32 mouse cellular contexts compared by ENCODE assay signal in genomic region chr8:114839998-114840397, GRCm38 (mm10).
DNase-seq lines count a peak whose midpoint lies in the region; ATAC-seq and TF ChIP-seq lines count a peak whose summit lies in the region.
"Had no signal": no experiment of that assay in that cellular context is flagged by ENCODE, and none has a peak within 500 bp of the region (broad histone marks: within the 10 kb centered on the region; RNA-seq: fewer than 3 reads in every experiment).

No protein-coding gene starts in this region.

- ATAC-seq in heart, postnatal 0 days (ENCODE audit: insufficient read depth, low read depth): peak; percentile 49; the same call in 1 of the 2 replicates
- peak; percentile 30 for ATAC-seq in granulocyte monocyte progenitor cell, adult 5-6 weeks (replicated peaks; ENCODE audit: poor library complexity, severe bottlenecking)
- ATAC-seq in forebrain, postnatal 0 days: no peak
- no peak for ATAC-seq in forebrain, embryonic 16.5 days
- ATAC-seq: hindbrain, embryonic 16.5 days; intestine, embryonic 16.5 days; midbrain, embryonic 13.5 days; Patski had no signal

- no peaks in the 10 kb centered on the region for H3K9me3 ChIP-seq in heart, postnatal 0 days (replicated peaks; ENCODE audit: control insufficient read depth, low read length)
- H3K9me3 ChIP-seq in forebrain, postnatal 0 days (ENCODE audit: low read length): no peaks in the 10 kb centered on the region
- no peaks in the 10 kb centered on the region for H3K9me3 ChIP-seq in forebrain, embryonic 16.5 days (ENCODE audit: control insufficient read depth, low read length)
- H3K9me3 ChIP-seq: heart, embryonic 10.5 days; heart, embryonic 15.5 days; hindbrain, embryonic 10.5 days; limb, embryonic 10.5 days; limb, embryonic 15.5 days; liver, embryonic 15.5 days; midbrain, embryonic 13.5 days had no signal

- 0 out of 2 replicates have a peak, but pooled peaks cover 6% of the 10 kb centered on the region for H3K4me1 ChIP-seq in heart, postnatal 0 days (ENCODE audit: control insufficient read depth, insufficient read depth)
- no peaks in the 10 kb centered on the region for H3K4me1 ChIP-seq in forebrain, postnatal 0 days (ENCODE audit: insufficient read depth)
- H3K4me1 ChIP-seq in forebrain, embryonic 16.5 days (replicated peaks; ENCODE audit: control insufficient read depth, insufficient read depth, low read length): peaks cover 3% of the 10 kb centered on the region; the same call in 1 of the 2 replicates
- H3K4me1 ChIP-seq: heart, embryonic 15.5 days; limb, embryonic 10.5 days; limb, embryonic 15.5 days; liver, embryonic 15.5 days had no signal

- no peaks in the 10 kb centered on the region for H3K36me3 ChIP-seq in heart, postnatal 0 days (replicated peaks; ENCODE audit: control insufficient read depth, insufficient read depth, low read length)
- no peaks in the 10 kb centered on the region for H3K36me3 ChIP-seq in forebrain, postnatal 0 days (ENCODE audit: insufficient read depth)
- no peaks in the 10 kb centered on the region for H3K36me3 ChIP-seq in forebrain, embryonic 16.5 days (ENCODE audit: control insufficient read depth, insufficient read depth)
- H3K36me3 ChIP-seq: heart, embryonic 10.5 days; heart, embryonic 15.5 days; hindbrain, embryonic 10.5 days; limb, embryonic 10.5 days; limb, embryonic 15.5 days; liver, embryonic 15.5 days; midbrain, embryonic 13.5 days had no signal

- TF ChIP-seq EP300 in heart, postnatal 0 days (IDR thresholded peaks at IDR 0.05; ENCODE audit: low read depth): no peak

- H3K4me3 ChIP-seq in heart, postnatal 0 days (ENCODE audit: low read depth, low read length): no peak overlapping the region
- H3K4me3 ChIP-seq in forebrain, postnatal 0 days (ENCODE audit: low read depth, low read length): no peak overlapping the region
- H3K4me3 ChIP-seq in forebrain, embryonic 16.5 days (replicated peaks; ENCODE audit: low read length): no peak overlapping the region
- H3K4me3 ChIP-seq: erythroblast, embryonic 14.5 days; heart, embryonic 10.5 days; heart, embryonic 15.5 days; hindbrain, embryonic 10.5 days; limb, embryonic 10.5 days; limb, embryonic 15.5 days; liver, embryonic 15.5 days; midbrain, embryonic 13.5 days had no signal

- 75% methylated on average over 10 of the region's 10 CpGs for WGBS in heart, postnatal 0 days
- WGBS in forebrain, postnatal 0 days: 92% methylated on average over 10 of the region's 10 CpGs
- WGBS in forebrain, embryonic 16.5 days: 94% methylated on average over 10 of the region's 10 CpGs

- no peak for DNase-seq in heart, postnatal 0 days (ENCODE audit: low spot score)
- no peak for DNase-seq in heart, postnatal 36 days
- peak; percentile 37 to 61 for DNase-seq in thymus, adult 18-20 months
- peak; percentile 60 for DNase-seq in thymus, postnatal 25 days
- DNase-seq in forebrain, postnatal 0 days: no peak
- no peak for DNase-seq in urinary bladder, postnatal 4 days (ENCODE audit: low spot score in 2 of 2)
- DNase-seq: adrenal gland, postnatal 25 days; cerebellum, adult 11-12 months; cerebellum, adult 9-11 months; gastrocnemius, postnatal 10 days; heart, adult 11 months; kidney, adult 9 months; kidney, postnatal 10 days; layer of hippocampus, adult 9-11 months; lung, embryonic 14.5 days; lung, postnatal 14 days; retina, postnatal 1 day; right cerebral cortex, postnatal 25 days had no signal

- H3K9ac ChIP-seq in heart, postnatal 0 days (replicated peaks; ENCODE audit: low read depth, low read length): no peak overlapping the region
- H3K9ac ChIP-seq in forebrain, postnatal 0 days: no peak overlapping the region
- no peak overlapping the region for H3K9ac ChIP-seq in forebrain, embryonic 16.5 days (replicated peaks; ENCODE audit: low read depth, low read length)
- H3K9ac ChIP-seq: heart, embryonic 15.5 days; limb, embryonic 15.5 days; liver, embryonic 15.5 days; lung, embryonic 14.5 days; midbrain, embryonic 13.5 days had no signal

- no peak overlapping the region for H3K27ac ChIP-seq in heart, postnatal 0 days (ENCODE audit: low read depth)
- H3K27ac ChIP-seq in forebrain, postnatal 0 days (ENCODE audit: low read depth, low read length): no peak overlapping the region
- no peak overlapping the region for H3K27ac ChIP-seq in forebrain, embryonic 16.5 days (ENCODE audit: low read length)
- H3K27ac ChIP-seq: heart, embryonic 10.5 days; heart, embryonic 15.5 days; hindbrain, embryonic 10.5 days; limb, embryonic 10.5 days; limb, embryonic 15.5 days; liver, embryonic 15.5 days; midbrain, embryonic 13.5 days; stomach, postnatal 0 days had no signal

- intact Hi-C loops in heart, postnatal 36 days (cut with DNase I): no loop called here

- no peak overlapping the region for H3K4me2 ChIP-seq in heart, postnatal 0 days (ENCODE audit: low read depth, low read length)
- no peak overlapping the region for H3K4me2 ChIP-seq in forebrain, postnatal 0 days (ENCODE audit: low read depth)
- H3K4me2 ChIP-seq in forebrain, embryonic 16.5 days (ENCODE audit: low read length): no peak overlapping the region
- H3K4me2 ChIP-seq: heart, embryonic 15.5 days; limb, embryonic 15.5 days; liver, embryonic 15.5 days; lung, embryonic 14.5 days; midbrain, embryonic 13.5 days had no signal

- no peaks in the 10 kb centered on the region for H3K27me3 ChIP-seq in heart, postnatal 0 days (ENCODE audit: control insufficient read depth, insufficient read depth, low read length)
- H3K27me3 ChIP-seq in forebrain, postnatal 0 days (ENCODE audit: insufficient read depth, low read length): no peaks in the 10 kb centered on the region
- no peaks in the 10 kb centered on the region for H3K27me3 ChIP-seq in forebrain, embryonic 16.5 days (replicated peaks; ENCODE audit: control insufficient read depth, insufficient read depth, low read length)
- H3K27me3 ChIP-seq: heart, embryonic 15.5 days; limb, embryonic 15.5 days; liver, embryonic 15.5 days; Patski had no signal

- TF ChIP-seq CTCF in heart, postnatal 0 days (IDR thresholded peaks at IDR 0.05; ENCODE audit: low read depth): no peak
- no peak for TF ChIP-seq CTCF in forebrain, postnatal 0 days (IDR thresholded peaks at IDR 0.05; ENCODE audit: low read depth)

Comparison
In these comparisons a context has a peak if more than half of its experiments do, and no peak if none do; other contexts are left out.
1. ATAC-seq: peak in heart, postnatal 0 days (single experiment) and granulocyte monocyte progenitor cell, adult 5-6 weeks (single experiment); none in forebrain, postnatal 0 days (single experiment) and forebrain, embryonic 16.5 days (single experiment).
2. DNase-seq: peak in thymus, adult 18-20 months (2 of 2) and thymus, postnatal 25 days (single experiment); none in heart, postnatal 0 days (single experiment), heart, postnatal 36 days (0 of 2), forebrain, postnatal 0 days (single experiment) and urinary bladder, postnatal 4 days (0 of 2).